Mouse (Mus musculus) cerebral cortex, adult 2 months (tissue): ENCODE measurements around the gene Strap.

Experiments used
- WGBS: fragments of 180-500 bp; shearing (Covaris S2); methylation state at CpG from one replicate; pipeline ENCODE4 v1.1.7; 2018; 5-methylcytosine and 5-hydroxymethylcytosine counted together

Gene Strap

GRCm38 (mm10) chr6:137775159-137775558, 40.3 kb downstream of the Strap start:
- WGBS = 92% methylated on average over 8 of the region's 8 CpGs

GRCm38 (mm10) chr6:137776981-137777380, 42.1 kb downstream of the Strap start:
- 94% methylated on average over 8 of the region's 8 CpGs for WGBS

DNA sequence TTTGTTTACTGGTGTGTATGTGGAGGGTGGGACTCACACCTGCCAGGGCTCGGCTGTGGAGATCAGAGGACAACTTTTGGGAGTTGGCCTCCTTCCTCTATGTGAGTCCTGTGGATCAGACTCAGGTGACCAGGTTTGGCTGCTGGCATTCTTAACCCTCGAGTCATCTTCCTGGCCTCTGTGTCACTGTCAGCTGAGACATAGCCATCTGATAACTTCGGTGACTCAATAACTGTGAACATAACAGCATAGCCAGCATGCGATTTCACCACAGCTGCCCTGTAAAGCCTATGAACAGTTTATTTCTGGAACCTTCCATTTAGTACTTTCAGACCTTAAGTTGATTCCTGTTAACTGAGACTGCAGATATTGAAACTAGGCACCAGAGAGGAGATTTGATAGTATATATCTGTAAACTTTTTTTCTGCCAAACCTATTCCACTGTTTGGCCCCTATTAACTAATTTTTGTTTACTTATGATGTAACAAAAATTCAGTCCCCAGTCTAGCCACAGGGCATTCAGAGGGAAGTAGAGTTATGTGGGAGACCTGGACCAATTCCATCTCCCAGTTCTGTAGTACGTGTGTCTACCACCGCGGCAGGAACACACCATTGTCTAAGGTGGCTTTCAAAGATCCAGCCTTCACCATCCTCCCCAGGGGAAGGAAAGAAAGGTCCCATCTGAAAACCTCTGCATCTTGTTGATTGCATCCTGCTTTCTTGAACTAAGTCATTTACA, 49.2 kb downstream of the Strap start:
- 87% methylated on average over 7 of the region's 7 CpGs for WGBS

DNA sequence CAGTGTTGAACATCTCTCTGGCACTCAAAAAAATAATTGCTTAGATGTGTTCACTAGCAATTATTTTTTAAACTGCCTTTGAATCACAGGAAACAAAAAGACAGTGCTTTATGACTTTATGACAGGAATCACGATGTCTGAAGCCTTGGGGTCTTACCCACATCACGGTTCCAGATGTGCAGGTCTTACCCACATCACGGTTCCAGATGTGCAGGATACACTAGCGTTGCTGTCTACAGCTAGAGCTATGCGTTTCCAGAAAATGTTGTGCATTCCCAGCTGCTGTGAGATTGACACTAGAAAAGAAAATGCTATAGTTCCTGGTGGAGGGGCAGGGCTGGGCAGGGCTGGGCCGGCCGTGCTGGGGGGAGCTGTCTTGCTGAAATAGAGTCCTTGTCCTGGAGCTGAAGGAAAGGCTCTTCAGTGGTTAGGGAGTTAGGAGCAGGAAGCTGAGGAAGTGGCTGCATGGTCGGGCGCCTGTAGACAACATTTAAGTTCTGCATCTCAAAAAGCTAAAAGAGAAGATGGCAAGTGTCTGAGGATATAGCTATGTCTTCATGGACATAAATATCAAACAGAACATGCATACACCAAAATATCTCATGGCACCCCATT, 54.2 kb downstream of the Strap start:
- 84% methylated on average over 9 of the region's 9 CpGs for WGBS

- 88% methylated on average over 2 of the region's 2 CpGs for WGBS
Observed at GRCm38 (mm10) chr6:137789658-137790057, 54.8 kb downstream of the Strap start.

DNA sequence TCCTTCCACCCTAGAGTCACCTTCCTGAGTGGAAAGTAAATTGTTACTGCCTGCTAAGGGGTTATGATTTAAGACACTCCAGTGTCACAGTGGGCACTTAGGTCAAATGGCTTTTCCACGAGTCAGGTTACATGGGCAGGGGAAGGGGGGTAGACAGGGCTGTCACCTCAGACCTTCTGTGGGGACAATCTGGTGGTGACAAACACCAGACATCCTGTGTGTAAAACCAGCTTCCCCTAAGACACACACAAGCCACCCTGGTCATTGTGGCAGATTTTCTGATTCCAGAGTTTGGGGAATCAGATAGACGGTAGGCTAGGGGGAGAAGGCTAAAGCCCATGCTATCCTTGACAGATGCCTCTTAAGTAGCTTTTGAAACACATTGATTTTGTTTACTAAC, 60.6 kb downstream of the Strap start:
- WGBS = 78% methylated on average over 2 of the region's 2 CpGs

- WGBS = 72% methylated on average over 29 of the region's 29 CpGs
Observed at GRCm38 (mm10) chr6:137796596-137797567, 62.0 kb downstream of the Strap start.

DNA sequence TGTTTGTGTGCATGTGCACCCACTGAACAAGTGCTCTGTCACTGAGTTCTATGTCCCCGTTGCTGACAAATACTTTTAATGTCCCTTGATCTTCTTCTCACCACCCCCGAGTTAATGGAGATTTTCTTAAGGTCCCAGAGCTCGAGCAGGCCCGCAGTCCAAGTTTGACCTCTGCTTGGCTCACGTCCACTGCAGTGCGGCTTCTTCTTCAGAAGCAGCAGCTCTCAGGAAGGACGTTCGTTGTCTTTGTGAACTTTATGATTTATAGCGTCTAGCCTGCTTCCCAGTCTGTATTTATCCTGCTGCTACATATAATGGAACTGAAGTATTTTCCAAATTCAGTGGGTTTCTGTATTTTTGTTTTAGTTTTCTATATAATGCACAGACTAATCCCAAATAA, 64.4 kb downstream of the Strap start:
- 94% methylated on average over 9 of the region's 9 CpGs for WGBS
